Mouse (Mus musculus) heart, postnatal 0 days (tissue): ENCODE data around the gene Fntb. TPM values are rescaled to one million over a fixed set of nuclear protein-coding genes. Genes with fewer than 3 reads are reported as not detected.

Source experiments
- ATAC-seq: fragments of 200-750 bp; cut with Nextera tagmentation; 2 replicates; pipeline ENCODE4 v1.8.0; 2017; ENCODE audit warnings: low read depth, moderate number of reproducible peaks, moderate library complexity; ENCODE audit not compliant: insufficient read depth
- DNase-seq: peaks from one replicate; pipeline ENCODE4 v3.0.0-alpha.2; 2016; ENCODE audit warnings: low spot score
- H3K27ac ChIP-seq: fragments of 300-500 bp; sonication (generic); 2 replicates; pipeline ENCODE4 v1.5.1; 2014; ENCODE audit warnings: low read depth, mild to moderate bottlenecking
- H3K27me3 ChIP-seq: fragments of 300-500 bp; sonication (generic); 2 replicates; pipeline ENCODE4 v1.6.1; 2014; ENCODE audit warnings: low read length, mixed read lengths; ENCODE audit not compliant: control insufficient read depth, insufficient read depth
- H3K36me3 ChIP-seq: fragments of 300-500 bp; sonication (generic); replicated peaks from 2 replicates; pipeline ENCODE4 v1.6.1; 2014; ENCODE audit warnings: low read length, mixed read lengths; ENCODE audit not compliant: control insufficient read depth, insufficient read depth
- H3K4me1 ChIP-seq: fragments of 300-500 bp; sonication (generic); 2 replicates; pipeline ENCODE4 v1.6.1; 2014; ENCODE audit warnings: antibody characterized with exemption; ENCODE audit not compliant: control insufficient read depth, insufficient read depth
- H3K4me2 ChIP-seq: fragments of 300-500 bp; sonication (generic); 2 replicates; pipeline ENCODE4 v1.6.1; 2014; ENCODE audit warnings: low read depth, mild to moderate bottlenecking, low read length, moderate library complexity
- H3K4me3 ChIP-seq: fragments of 300-500 bp; sonication (generic); 2 replicates; pipeline ENCODE4 v1.5.1; 2014; ENCODE audit warnings: low read depth, low read length
- H3K9ac ChIP-seq: fragments of 300-500 bp; sonication (generic); replicated peaks from 2 replicates; pipeline ENCODE4 v1.6.1; 2014; ENCODE audit warnings: low read depth, low read length, mixed read lengths
- H3K9me3 ChIP-seq: fragments of 300-500 bp; sonication (generic); replicated peaks from 2 replicates; pipeline ENCODE4 v1.6.1; 2016; ENCODE audit warnings: low read length; ENCODE audit not compliant: control insufficient read depth
- CTCF ChIP-seq: IDR thresholded peaks from 2 replicates; pipeline ENCODE4 v1.5.1; 2016; ENCODE audit warnings: antibody characterized with exemption, control low read depth, low read depth
- EP300 ChIP-seq: IDR thresholded peaks from 2 replicates; pipeline ENCODE4 v1.6.1; 2016; ENCODE audit warnings: antibody characterized with exemption, low read depth
- WGBS: fragments of 180-500 bp; shearing (Covaris S2); extraction: QIAGEN DNeasy Blood & Tissue Kit; methylation state at CpG from one replicate; pipeline ENCODE4 v1.1.7; 2014; 5-methylcytosine and 5-hydroxymethylcytosine counted together
- polyA plus RNA-seq: library from polyadenylated mRNA; unstranded; fragments of >200 nt; fragmentation: Nextera tagmentation; extraction: Ambion mirVana; gene quantifications from 2 replicates; pipeline ENCODE4 v1.2.1, GENCODE M21; 2015
- total RNA-seq: library from RNA; depleted of rRNA; stranded (reverse); fragments of >200 nt; gene quantifications from 2 replicates; pipeline ENCODE4 v1.2.3, GENCODE M21; 2014; ENCODE audit warnings: low replicate concordance

Fntb gene
- total and polyA plus RNA-seq, 2 experiments from 2014 or later, result 13.0 to 20.0 TPM

GRCm38 (mm10) chr12:76839298-76839697, 73.9 kb downstream of the Fntb start:
- DNase-seq (no peak), ATAC-seq (no peak)
- H3K36me3 ChIP-seq, result no peaks in the 10 kb centered on the region
- H3K27ac ChIP-seq, result no peak overlapping the region
- H3K4me2 ChIP-seq, result no peak overlapping the region
- no peak overlapping the region for H3K4me3 ChIP-seq
- H3K27me3 ChIP-seq, result no peaks in the 10 kb centered on the region
- peaks cover 9% of the 10 kb centered on the region for H3K4me1 ChIP-seq
- H3K9ac ChIP-seq, result no peak overlapping the region
- WGBS, result 85% methylated on average over 4 of the region's 4 CpGs
- TF ChIP-seq EP300 (no peak), CTCF (no peak)
- H3K9me3 ChIP-seq, result no peaks in the 10 kb centered on the region

- no peaks in the 10 kb centered on the region for H3K36me3 ChIP-seq
- no peak overlapping the region for H3K4me2 ChIP-seq
- H3K9me3 ChIP-seq, result no peaks in the 10 kb centered on the region
- H3K27ac ChIP-seq, result no peak overlapping the region
- H3K4me3 ChIP-seq, result no peak overlapping the region
- H3K4me1 ChIP-seq, result peaks cover 9% of the 10 kb centered on the region
- DNase-seq (no peak), ATAC-seq (no peak)
- WGBS, result 60% methylated on average over 6 of the region's 6 CpGs
- no peaks in the 10 kb centered on the region for H3K27me3 ChIP-seq
- no peak overlapping the region for H3K9ac ChIP-seq
- TF ChIP-seq EP300, result no peak
- TF ChIP-seq CTCF, result no peak
Measured at GRCm38 (mm10) chr12:76840081-76840480, 74.7 kb downstream of the Fntb start.

DNA sequence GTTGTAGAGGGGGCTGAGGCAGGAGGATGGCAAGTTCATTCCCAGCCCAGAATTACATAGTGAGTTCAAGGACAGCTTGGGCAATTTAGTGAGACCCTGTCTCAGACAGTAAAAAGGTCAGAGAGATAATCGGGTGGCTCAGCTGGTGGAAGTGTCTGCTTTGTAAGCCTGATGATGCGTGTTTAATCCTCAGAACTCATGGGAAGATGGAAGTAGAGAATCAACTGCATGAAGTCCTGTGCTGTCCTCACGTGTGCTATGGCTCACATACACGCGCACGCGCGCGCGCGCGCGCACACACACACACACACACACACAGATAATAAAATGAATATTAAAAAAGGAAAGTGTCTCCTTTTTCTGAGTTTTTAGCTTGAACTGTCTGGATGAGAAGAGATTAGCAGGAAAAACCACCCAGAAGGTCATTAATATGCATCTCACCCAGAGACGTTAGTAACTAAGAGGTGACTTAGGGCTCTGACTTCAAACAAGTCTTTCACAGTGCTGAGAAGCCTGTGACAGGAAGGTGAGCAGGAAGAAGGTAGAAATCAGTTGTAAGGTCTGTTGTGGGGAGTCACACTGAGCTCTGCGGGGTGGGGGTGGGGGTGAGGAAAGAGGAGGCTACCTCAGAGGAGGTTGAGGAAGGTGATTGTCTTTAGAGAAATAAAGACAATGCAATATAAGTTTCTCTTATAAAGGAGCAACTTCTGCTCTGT, 79.1 kb downstream of the Fntb start:
- no peaks in the 10 kb centered on the region for H3K27me3 ChIP-seq
- TF ChIP-seq EP300 (no peak), CTCF (no peak)
- H3K4me2 ChIP-seq, result no peak overlapping the region
- no peak overlapping the region for H3K4me3 ChIP-seq
- no peak for DNase-seq
- no peaks in the 10 kb centered on the region for H3K36me3 ChIP-seq
- H3K27ac ChIP-seq, result no peak overlapping the region
- no peak for ATAC-seq
- 86% methylated on average over 15 of the region's 15 CpGs for WGBS
- no peak overlapping the region for H3K9ac ChIP-seq
- no peaks in the 10 kb centered on the region for H3K4me1 ChIP-seq
- H3K9me3 ChIP-seq, result no peaks in the 10 kb centered on the region

GRCm38 (mm10) chr12:76852419-76852818, 87.0 kb downstream of the Fntb start:
- no peaks in the 10 kb centered on the region for H3K4me1 ChIP-seq
- no peak overlapping the region for H3K4me2 ChIP-seq
- TF ChIP-seq CTCF (no peak), EP300 (no peak)
- H3K9me3 ChIP-seq, result no peaks in the 10 kb centered on the region
- ATAC-seq (no peak), DNase-seq (no peak)
- no peak overlapping the region for H3K4me3 ChIP-seq
- 91% methylated on average over 2 of the region's 2 CpGs for WGBS
- no peak overlapping the region for H3K27ac ChIP-seq
- H3K9ac ChIP-seq, result no peak overlapping the region
- no peaks in the 10 kb centered on the region for H3K36me3 ChIP-seq
- no peaks in the 10 kb centered on the region for H3K27me3 ChIP-seq

- WGBS, result 87% methylated on average over 1 of the region's 1 CpGs
- Histone ChIP-seq H3K9me3 (no peaks in the 10 kb centered on the region), H3K27ac (no peak overlapping the region), H3K27me3 (no peaks in the 10 kb centered on the region), H3K9ac (no peak overlapping the region), H3K4me2 (no peak overlapping the region), H3K36me3 (no peaks in the 10 kb centered on the region), H3K4me3 (no peak overlapping the region), H3K4me1 (no peaks in the 10 kb centered on the region)
- DNase-seq (no peak), ATAC-seq (no peak)
- TF ChIP-seq EP300, result no peak
- no peak for TF ChIP-seq CTCF
Measured at GRCm38 (mm10) chr12:76853378-76854142, 88.2 kb downstream of the Fntb start.
